Mouse (Mus musculus) G1E-ER4 (cell line): ENCODE results near the gene Frmd8. TPM values are rescaled to one million over a fixed set of nuclear protein-coding genes. Genes with fewer than 3 reads are reported as not detected.

Source experiments
- GATA1 ChIP-seq: IDR thresholded peaks from one replicate; pipeline ENCODE4 v1.8.0; 2012; ENCODE audit warnings: low read length, inconsistent platforms
- polyA plus RNA-seq: library from polyadenylated mRNA; stranded (reverse); fragments of >175 nt; gene quantifications from 2 replicates; pipeline ENCODE4 v1.2.3, GENCODE M21; 2012

The Frmd8 gene
- polyA plus RNA-seq, 1 experiment = 12.9 TPM

DNA sequence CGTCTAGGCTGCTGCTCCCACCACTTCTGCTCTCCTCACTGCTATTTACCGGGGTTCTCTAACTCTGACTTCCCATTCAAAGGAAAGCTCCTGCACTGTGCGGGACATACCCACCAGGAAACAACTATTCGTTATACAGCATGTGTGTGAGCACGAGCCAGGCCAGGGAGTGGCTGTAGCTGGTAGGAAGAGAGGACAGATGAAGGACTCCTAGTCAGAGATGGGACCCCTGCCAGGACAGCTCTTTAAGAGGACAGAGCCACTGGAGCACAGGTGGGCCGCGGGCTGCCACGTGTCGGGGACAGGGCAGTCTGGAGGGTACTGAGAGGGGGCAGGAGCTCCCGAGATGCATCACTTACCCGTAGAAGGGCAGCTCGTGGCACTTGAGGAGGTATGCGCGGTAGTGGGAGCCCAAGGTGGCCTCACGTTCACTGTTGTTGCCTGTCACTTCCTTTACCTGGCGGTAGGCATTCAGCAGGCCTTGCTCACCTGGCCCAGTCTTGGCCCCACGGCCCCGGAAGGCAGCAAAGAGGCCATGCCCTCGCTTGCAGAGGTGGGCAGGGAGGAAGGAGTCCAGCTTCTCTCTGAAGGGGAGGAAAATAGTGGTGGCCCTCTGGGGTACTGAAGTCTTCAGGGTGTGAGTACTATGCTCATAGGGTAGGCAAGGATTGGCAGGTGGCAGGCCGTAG, 10.2 kb downstream of the Frmd8 start:
- no peak for TF ChIP-seq GATA1

DNA sequence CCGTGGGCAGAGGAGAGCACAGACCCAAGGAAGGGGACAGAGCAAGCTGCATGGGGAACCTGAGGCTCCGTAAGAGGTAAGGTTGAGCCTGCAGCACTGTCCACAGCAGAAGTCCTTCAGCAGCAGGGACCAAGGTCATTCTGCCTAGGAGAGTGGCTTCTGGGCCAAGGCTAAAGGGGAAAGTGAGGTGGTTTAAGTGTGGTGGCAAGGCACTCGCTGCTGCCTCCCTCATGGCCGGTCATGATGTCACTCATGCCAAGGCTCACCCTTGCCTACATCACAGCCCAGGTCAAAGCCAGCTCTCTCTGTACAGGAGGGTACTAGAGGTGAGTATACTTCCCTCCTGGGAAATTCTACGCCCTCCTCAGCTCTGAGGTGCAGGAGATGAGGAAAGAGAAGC, 11.3 kb downstream of the Frmd8 start:
- TF ChIP-seq GATA1 = no peak

DNA sequence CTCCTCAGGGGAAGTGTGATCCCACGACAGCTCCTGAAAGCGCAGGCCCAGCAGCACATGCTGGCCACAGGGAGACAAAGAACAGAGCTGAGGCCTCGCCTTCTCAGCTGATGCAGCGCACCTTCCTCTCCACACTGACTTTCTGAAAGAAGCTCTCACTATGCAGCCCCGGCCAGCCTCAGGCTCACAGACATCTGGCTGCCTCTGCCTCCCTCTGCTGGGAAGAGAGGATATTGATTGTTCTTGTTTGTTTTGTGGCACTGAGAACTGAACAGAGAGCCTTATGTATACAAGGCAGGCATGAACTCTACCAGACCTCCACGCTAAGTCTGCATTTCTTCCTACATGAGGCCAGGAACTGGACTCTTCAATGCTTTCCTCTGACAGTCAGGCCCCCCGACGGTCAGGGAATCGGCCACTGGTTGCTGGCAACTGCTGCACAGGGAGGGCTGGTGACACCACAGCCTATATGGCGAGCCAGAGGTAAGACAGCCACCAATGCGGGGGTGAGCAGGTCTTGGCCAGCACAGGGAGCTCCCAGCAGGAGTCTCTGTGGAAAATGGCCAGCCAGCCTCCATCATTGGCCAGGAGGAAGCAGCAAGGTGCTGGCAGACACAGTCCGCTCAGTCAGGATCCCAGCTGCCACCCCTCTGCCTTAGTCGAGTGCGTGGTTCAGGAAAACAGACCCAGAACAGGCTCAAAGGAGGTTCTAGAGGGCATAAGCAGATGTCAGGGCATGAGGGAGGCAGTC, 12.6 kb downstream of the Frmd8 start:
- no peak for TF ChIP-seq GATA1

DNA sequence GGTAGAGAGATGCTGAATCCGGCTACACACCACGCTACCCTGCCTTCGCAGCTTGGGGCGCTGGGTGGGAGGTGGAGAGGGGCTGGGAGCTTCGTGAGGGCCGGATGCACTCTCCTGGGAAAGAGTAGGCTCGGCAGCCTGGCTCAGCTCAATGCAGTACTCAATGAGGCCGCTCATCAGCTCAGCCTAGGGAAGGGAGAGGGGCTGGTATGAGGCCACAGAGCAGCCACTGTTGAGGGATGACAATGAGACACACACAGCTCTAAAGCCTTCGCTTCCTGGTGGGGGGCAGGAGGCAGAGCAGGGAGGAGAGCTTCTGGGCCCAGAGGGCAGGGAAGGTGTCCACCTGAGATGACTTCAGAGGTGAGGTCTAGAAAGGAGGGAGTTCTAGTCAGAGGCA, 18.5 kb downstream of the Frmd8 start:
- no peak for TF ChIP-seq GATA1

DNA sequence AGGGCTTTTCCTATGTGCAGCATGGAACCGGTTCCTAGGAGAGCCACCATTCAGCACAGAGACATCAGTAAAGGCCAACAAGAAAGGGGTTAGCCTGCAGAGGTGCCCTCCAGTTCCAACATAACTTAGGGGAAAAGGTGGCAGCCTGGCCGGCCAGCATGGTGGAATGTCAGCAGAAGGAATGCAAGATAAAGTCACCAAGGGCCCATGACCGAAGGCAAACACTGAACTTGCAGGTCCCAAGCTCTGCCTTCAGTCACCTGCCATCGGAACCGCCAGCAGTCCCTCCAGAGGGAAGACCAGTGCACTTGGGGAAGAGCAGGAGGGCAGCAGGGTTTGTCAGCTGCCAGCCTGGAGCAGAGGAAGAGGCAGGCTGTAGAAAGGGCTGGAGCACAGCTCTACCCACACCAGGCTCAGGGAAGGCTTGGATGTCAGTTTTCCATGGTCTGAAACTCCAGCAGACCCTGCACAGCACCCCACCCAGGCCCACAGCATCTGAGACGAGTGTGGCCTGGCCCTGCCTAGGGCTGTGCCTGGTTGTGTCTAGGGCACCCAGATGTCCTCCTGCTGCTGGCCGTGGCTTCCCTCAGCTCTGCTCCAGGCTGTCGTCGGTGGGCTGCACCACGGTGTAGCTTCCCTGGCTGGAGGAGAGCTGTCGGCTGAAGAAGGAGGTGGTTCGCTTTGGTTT, 22.9 kb downstream of the Frmd8 start:
- no peak for TF ChIP-seq GATA1

DNA sequence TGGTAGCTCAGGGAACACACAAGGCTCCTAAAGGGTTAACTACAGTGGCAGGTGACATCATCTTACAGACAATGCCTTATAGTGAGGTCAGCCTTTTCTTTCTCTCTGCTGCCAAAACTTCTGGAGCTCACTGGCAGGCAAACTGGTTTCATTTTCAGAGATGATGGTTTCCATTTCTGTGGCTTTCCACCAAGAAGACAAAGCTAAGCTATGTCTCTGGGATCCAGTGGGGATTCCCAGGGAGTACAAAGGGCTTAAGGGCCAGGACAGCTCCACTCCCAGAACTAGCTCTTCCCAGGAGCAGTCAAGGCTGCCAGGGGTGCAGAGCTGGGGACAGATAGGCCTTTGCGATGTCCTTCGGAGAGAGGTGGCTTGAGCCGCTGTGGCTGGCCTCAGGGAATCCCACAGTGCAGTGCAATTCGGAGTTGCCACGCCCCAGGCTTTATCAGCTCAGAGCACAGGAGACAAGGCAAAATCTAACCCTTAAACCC, 23.5 kb downstream of the Frmd8 start:
- TF ChIP-seq GATA1 = no peak

DNA sequence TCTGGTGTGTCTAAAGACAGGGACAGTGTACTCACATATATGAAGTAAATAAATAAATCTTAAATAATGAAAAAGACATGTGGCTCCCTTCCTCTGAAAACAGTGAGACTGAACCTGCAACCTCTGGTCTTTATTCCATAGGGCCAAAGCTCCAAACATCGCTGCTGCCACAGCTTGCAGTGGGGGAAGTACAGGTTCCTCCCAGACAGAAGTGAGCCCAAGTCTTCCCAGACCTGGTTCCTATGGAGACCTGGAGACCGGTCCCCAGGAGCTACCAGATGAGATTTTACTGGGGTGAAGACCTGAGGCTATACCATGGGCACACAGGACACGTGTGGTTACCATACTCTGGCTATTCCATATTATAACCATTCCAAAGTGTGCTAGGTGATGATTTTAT, 24.2 kb downstream of the Frmd8 start:
- no peak for TF ChIP-seq GATA1

DNA sequence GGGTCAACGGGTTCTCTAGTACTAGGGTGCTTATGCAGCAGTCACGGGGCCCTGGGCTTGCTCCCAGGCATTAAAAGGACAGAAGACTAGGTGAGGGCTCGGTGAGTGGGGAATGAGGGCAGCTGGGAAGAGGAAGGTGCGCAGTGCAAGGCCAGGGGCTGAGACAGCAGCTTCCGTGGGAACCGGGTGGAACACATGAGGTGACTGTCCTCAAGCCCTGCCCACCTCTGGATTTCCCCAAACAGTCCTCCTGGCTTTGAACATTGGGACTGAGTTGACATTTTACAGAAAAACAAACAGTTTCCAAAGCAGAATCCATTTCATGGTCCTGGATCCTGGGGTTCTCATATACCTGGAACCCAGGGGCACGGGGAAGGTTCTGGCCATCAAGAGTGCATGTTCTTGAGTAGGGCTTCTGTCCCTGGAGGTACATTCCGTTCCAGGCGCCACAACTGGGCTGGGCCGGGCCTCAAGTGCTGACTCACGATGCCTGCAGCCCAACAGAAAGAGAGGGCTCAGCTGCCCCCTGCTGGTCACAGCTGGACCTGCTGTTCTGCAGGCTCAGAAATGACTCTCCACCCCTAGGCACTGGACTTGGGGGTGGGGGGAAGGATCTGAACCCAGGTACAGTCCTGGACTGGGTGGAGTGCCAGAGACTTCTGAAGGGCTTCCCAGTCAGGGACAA, 25.1 kb downstream of the Frmd8 start:
- TF ChIP-seq GATA1 = no peak

DNA sequence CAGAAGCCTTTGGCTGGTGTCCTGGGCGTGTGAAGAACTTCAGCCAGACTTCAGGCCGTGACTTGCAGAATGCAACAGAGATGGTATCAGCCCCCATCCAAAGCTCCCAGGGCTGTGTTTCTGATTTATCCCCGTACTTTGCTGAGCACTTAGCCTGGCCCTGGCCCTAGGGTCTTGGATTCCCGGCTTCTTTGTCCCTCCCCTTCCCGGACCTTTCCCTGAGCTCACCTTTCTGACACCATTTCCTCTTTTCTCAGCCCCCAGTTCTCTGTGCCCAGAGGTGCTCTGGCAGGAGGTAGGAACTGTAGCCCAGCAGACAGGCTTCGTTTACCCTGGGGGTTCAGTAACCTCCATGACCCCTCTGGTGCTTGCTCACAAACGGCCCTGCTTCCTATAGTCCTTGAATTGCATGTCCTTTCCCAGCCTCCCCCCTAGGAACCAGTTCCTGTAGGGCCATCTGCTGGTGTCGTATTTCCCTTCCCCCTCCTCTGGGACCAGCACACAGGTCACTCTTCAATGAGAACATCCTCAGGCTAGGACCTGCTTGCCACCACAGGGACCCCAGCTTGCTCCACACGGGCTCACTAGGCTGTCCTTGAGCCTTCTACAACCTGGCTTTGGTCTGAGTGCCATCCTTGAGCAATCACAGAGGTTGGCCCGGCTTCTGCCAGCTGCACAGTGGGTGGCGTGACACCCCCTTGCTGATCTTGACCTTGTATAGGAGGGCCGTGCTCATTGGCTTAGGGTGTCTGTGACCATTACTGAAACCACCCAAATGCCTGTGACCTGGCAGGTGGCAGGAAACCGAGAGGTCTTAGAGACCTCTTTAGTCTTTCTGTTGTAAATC, 26.0 kb downstream of the Frmd8 start:
- TF ChIP-seq GATA1 = no peak

DNA sequence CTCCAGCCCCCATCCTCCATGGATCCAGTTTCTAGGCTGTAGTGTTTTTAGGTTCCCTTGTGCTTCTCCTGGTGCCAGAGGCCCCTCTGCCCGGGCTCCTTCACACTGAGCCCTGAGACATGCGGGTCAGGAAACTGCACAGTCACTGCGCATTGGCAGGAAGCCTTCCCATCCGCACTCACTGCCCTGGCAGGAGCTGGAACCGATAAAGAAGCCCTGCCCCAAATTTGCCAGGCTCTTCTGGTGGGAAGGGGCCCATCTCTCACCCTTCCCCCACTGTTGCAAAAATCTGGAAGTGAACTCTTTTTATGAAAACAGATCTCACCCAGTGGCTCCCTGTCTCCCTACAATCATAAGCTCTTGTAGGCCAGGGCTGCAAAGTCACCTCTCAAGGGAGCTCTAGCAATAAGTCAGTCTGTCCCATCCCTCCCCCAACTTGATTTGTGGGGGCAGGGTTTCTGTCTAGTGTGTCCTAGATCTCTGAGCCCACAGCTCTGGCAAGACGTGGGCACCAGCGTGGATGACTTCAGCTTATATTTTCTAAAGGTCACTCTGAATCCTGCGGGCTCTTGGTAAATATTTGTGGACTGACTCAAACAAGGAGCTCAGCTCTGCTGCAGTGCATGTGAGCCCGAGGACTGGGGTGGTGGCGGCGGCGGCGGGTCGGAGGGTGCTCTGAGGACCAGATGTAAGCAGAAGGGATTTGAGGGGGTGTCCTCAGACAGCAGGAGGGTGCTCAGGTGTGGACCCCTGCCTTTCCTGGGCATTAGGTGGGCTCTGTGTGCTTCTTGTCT, 26.8 kb downstream of the Frmd8 start:
- no peak for TF ChIP-seq GATA1

DNA sequence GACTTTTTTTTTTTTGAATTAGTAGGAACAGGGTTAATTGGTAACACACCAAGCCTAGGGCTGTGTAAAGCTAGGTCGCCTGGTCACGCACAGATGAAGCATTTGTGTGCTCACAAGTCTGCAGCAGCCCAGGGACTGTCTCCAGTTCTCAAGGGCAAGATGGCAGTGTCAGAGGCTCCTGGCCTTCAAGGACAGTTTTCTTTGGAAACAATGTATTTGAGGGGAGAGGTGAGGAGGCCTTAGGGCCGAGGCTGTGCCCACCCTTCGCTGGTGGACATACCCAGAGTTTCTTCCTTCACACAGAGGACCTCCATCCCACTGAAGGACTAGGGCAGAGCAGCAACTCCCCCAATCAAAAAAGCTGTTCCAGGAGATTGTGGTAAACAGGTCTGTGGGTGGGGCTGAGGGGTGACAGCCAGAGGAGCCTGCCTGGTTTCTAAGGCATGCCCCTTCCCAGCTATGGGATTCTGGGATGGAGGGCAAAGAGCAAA, 27.7 kb downstream of the Frmd8 start:
- no peak for TF ChIP-seq GATA1

DNA sequence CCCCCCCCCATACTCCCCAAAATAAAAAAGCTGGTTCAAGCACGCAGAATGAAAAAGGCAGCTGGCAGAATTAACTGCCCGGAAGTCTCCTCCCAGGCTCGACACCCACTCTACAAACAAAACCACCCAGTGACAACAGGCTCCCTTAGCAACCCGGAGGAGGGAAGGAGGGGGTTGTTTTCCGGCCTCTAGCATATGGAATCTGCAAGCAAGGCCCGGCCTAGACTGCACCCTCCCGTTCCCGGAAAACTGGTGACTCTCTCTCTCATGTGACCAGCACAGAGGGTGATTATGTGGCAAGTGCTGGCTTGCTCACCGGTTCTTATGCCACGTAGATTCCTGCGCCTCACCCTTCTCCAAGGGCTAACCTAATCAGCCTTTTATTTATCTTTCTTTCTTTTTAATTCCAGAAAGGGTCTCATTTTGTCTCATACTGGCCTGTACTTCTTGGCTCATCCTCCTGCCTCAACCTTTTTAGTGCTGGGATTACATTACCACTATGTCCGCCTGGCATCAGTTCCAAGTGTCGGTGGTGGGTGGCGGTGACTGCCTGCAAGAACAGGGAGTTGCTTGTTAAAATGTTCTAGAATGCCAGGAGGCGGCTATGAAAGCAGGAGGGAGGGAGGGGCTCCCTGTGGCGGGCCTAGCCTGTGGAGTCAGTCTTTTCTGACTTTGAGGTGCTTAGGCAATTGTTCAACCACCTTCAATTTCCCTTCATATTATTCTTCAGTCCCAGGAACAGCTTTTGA, 28.3 kb downstream of the Frmd8 start:
- TF ChIP-seq GATA1 = no peak

DNA sequence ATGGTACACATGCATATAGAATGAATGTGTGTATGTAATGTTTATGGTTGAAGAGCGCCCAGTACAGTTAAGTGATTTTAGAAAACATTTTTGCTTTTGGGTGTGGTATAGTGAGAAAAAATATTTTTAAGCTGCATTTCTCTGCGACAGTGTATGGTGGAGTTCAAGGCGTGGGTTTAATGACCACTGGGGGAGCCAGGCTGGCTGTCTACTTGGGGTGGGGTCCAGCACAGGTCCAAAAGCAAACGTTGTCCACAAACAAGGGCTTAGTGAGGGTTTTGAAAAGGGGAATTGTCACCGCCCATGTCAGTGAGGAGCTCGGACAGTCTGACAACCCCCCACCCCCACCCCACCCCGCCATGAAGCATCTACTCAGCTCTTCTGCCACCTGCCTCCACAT, 28.9 kb downstream of the Frmd8 start:
- no peak for TF ChIP-seq GATA1
